Mouse (Mus musculus) midbrain, embryonic 14.5 days (tissue): Measurements from ENCODE around the gene Rhox3c. TPM values are rescaled to one million over a fixed set of nuclear protein-coding genes. Genes with fewer than 3 reads are reported as not detected.
"Not testable (repeated sequence)": the region's sequence is repeated elsewhere in the genome, so short reads cannot be mapped to it uniquely, and the experiment has no call there.

Experiments
- ATAC-seq: fragments of 200-750 bp; cut with Nextera tagmentation; 2 replicates; pipeline ENCODE4 v1.8.0; 2017; ENCODE audit warnings: moderate number of reproducible peaks, moderate library complexity; ENCODE audit not compliant: low FRiP score, low TSS enrichment
- DNase-seq: peaks from one replicate; pipeline ENCODE4 v3.0.0-alpha.2; 2015
- H3K27ac ChIP-seq: fragments of 300-500 bp; sonication (generic); replicated peaks from 2 replicates; pipeline ENCODE4 v1.5.1; 2014; ENCODE audit warnings: mild to moderate bottlenecking, low read depth, low read length, moderate library complexity
- H3K27me3 ChIP-seq: fragments of 300-500 bp; sonication (generic); 2 replicates; pipeline ENCODE4 v1.6.1; 2014; ENCODE audit warnings: low read length, control low read depth, mixed read lengths; ENCODE audit not compliant: control insufficient read depth, insufficient read depth
- H3K36me3 ChIP-seq: fragments of 300-500 bp; sonication (generic); 2 replicates; pipeline ENCODE4 v1.6.1; 2014; ENCODE audit warnings: low read length, control low read depth; ENCODE audit not compliant: control insufficient read depth, insufficient read depth
- H3K4me1 ChIP-seq: fragments of 300-500 bp; sonication (generic); 2 replicates; pipeline ENCODE4 v1.6.1; 2014; ENCODE audit warnings: mild to moderate bottlenecking, antibody characterized with exemption, low read length, control low read depth; ENCODE audit not compliant: control insufficient read depth, insufficient read depth
- H3K4me2 ChIP-seq: fragments of 300-500 bp; sonication (generic); 2 replicates; pipeline ENCODE4 v1.6.1; 2014; ENCODE audit warnings: mild to moderate bottlenecking, low read length, moderate library complexity
- H3K4me3 ChIP-seq: fragments of 300-500 bp; sonication (generic); replicated peaks from 2 replicates; pipeline ENCODE4 v1.5.1; 2014; ENCODE audit warnings: low read depth, low read length
- H3K9ac ChIP-seq: fragments of 300-500 bp; sonication (generic); replicated peaks from 2 replicates; pipeline ENCODE4 v1.6.1; 2014; ENCODE audit warnings: mild to moderate bottlenecking, low read length, moderate library complexity
- H3K9me3 ChIP-seq: fragments of 300-500 bp; sonication (generic); 2 replicates; pipeline ENCODE4 v1.6.1; 2016; ENCODE audit warnings: low read length, control low read depth, mixed read lengths; ENCODE audit not compliant: control insufficient read depth
- WGBS: fragments of 180-500 bp; shearing (Covaris S2); extraction: QIAGEN DNeasy Blood & Tissue Kit; methylation state at CpG from one replicate; pipeline ENCODE4 v1.1.7; 2014; 5-methylcytosine and 5-hydroxymethylcytosine counted together
- polyA plus RNA-seq: library from polyadenylated mRNA; unstranded; fragments of >200 nt; fragmentation: Nextera tagmentation; extraction: Ambion mirVana; gene quantifications from 2 replicates; pipeline ENCODE4 v1.2.1, GENCODE M21; 2014

Rhox3c gene
- polyA plus RNA-seq = not detected in 2 replicates

- H3K9me3 ChIP-seq, H3K27me3 ChIP-seq, H3K4me3 ChIP-seq, DNase-seq, ATAC-seq, H3K4me1 ChIP-seq, H3K27ac ChIP-seq, H3K36me3 ChIP-seq, H3K9ac ChIP-seq, H3K4me2 ChIP-seq: not testable (repeated sequence)
- WGBS = 89% methylated on average over 3 of the region's 4 CpGs
Observed at GRCm38 (mm10) chrX:37458285-37458684, at the start of gene Rhox3c. TSS of gene Rhox3c (plus strand) at chrX:37458585.

GRCm38 (mm10) chrX:37411767-37412166 lies 46.6 kb upstream of the Rhox3c start, which contains the start of gene Rhox2b:
TSS of gene Rhox2b (plus strand) at chrX:37412067.
- not testable (repeated sequence) for H3K4me2 ChIP-seq, DNase-seq, H3K27ac ChIP-seq, H3K4me3 ChIP-seq, H3K36me3 ChIP-seq, ATAC-seq, H3K4me1 ChIP-seq, H3K9ac ChIP-seq, H3K9me3 ChIP-seq, H3K27me3 ChIP-seq
- WGBS = no CpG with 5 or more reads among the region's 9 CpGs

- not testable (repeated sequence) for H3K36me3 ChIP-seq, H3K27me3 ChIP-seq, H3K27ac ChIP-seq, H3K4me1 ChIP-seq, H3K4me3 ChIP-seq, ATAC-seq, H3K9me3 ChIP-seq, DNase-seq, H3K4me2 ChIP-seq, H3K9ac ChIP-seq
- WGBS = 93% methylated on average over 14 of the region's 15 CpGs
Observed at GRCm38 (mm10) chrX:37432194-37432593, 26.2 kb upstream of the Rhox3c start, which contains the start of gene Rhox4b. TSS of gene Rhox4b (plus strand) at chrX:37432494.

- H3K27me3 ChIP-seq, DNase-seq, H3K4me3 ChIP-seq, H3K36me3 ChIP-seq, H3K9ac ChIP-seq, H3K4me1 ChIP-seq, ATAC-seq, H3K27ac ChIP-seq, H3K4me2 ChIP-seq, H3K9me3 ChIP-seq: not testable (repeated sequence)
- 98% methylated on average over 6 of the region's 10 CpGs for WGBS
Observed at GRCm38 (mm10) chrX:37453380-37453779, 5.0 kb upstream of the Rhox3c start, which contains the start of gene Rhox2c. TSS of gene Rhox2c (plus strand) at chrX:37453680.

- not testable (repeated sequence) for H3K9ac ChIP-seq, DNase-seq, H3K27ac ChIP-seq, ATAC-seq, H3K4me1 ChIP-seq, H3K4me3 ChIP-seq, H3K27me3 ChIP-seq, H3K9me3 ChIP-seq, H3K4me2 ChIP-seq, H3K36me3 ChIP-seq
- 91% methylated on average over 14 of the region's 14 CpGs for WGBS
Observed at GRCm38 (mm10) chrX:37480037-37480436, 21.7 kb downstream of the Rhox3c start, which contains the start of gene Rhox4c. TSS of gene Rhox4c (plus strand) at chrX:37480337.

- not testable (repeated sequence) for H3K4me3 ChIP-seq, H3K36me3 ChIP-seq, DNase-seq, H3K9me3 ChIP-seq, H3K9ac ChIP-seq, H3K4me2 ChIP-seq, H3K4me1 ChIP-seq, H3K27ac ChIP-seq, ATAC-seq, H3K27me3 ChIP-seq
- 96% methylated on average over 14 of the region's 18 CpGs for WGBS
Observed at GRCm38 (mm10) chrX:37514059-37514458, 55.7 kb downstream of the Rhox3c start, which contains the start of gene Rhox4d. TSS of gene Rhox4d (plus strand) at chrX:37514359.

Other genes with a start within 250 kb of the Rhox3c start
- not detected in 2 replicates for gene Gm9, start 247.5 kb upstream of the Rhox3c start, polyA plus RNA-seq
- not detected in 2 replicates for gene Rhox1, start 236.3 kb upstream of the Rhox3c start, polyA plus RNA-seq
- not detected in 2 replicates for gene Rhox2a, start 213.6 kb upstream of the Rhox3c start, polyA plus RNA-seq
- not detected in 2 replicates for gene Rhox3a, start 208.7 kb upstream of the Rhox3c start, polyA plus RNA-seq
- gene Rhox4a, start 193.2 kb upstream of the Rhox3c start, polyA plus RNA-seq = not detected in 2 replicates
- not detected in 2 replicates for gene Rhox3a2, start 78.6 kb upstream of the Rhox3c start, polyA plus RNA-seq
- not detected in 2 replicates for gene Rhox4a2, start 67.7 kb upstream of the Rhox3c start, polyA plus RNA-seq
- gene Rhox2b, start 46.5 kb upstream of the Rhox3c start, polyA plus RNA-seq = not detected in 2 replicates
- gene Rhox4b, start 26.1 kb upstream of the Rhox3c start, polyA plus RNA-seq = not detected in 2 replicates
- not detected in 2 replicates for gene Rhox2c, start 4.9 kb upstream of the Rhox3c start, polyA plus RNA-seq
- gene Rhox4c, start 21.8 kb downstream of the Rhox3c start, polyA plus RNA-seq = not detected in 2 replicates
- not detected in 2 replicates for gene Rhox2d, start 34.8 kb downstream of the Rhox3c start, polyA plus RNA-seq
- not detected in 2 replicates for gene Rhox4d, start 55.8 kb downstream of the Rhox3c start, polyA plus RNA-seq
- gene Rhox2e, start 71.9 kb downstream of the Rhox3c start, polyA plus RNA-seq = not detected in 2 replicates
- not detected in 2 replicates for gene Rhox3e, start 83.4 kb downstream of the Rhox3c start, polyA plus RNA-seq
- not detected in 2 replicates for gene Rhox4e, start 98.8 kb downstream of the Rhox3c start, polyA plus RNA-seq
- gene Rhox2f, start 112.8 kb downstream of the Rhox3c start, polyA plus RNA-seq = not detected in 2 replicates
- gene Rhox3f, start 122.4 kb downstream of the Rhox3c start, polyA plus RNA-seq = not detected in 2 replicates
- not detected in 2 replicates for gene Rhox4f, start 149.1 kb downstream of the Rhox3c start, polyA plus RNA-seq
- not detected in 2 replicates for gene Rhox3g, start 170.0 kb downstream of the Rhox3c start, polyA plus RNA-seq
- gene Rhox2g, start 184.9 kb downstream of the Rhox3c start, polyA plus RNA-seq = not detected in 2 replicates
- not detected in 2 replicates for gene Rhox4g, start 192.7 kb downstream of the Rhox3c start, polyA plus RNA-seq
- gene Rhox3h, start 210.2 kb downstream of the Rhox3c start, polyA plus RNA-seq = not detected in 2 replicates
- not detected in 2 replicates for gene Rhox2h, start 214.7 kb downstream of the Rhox3c start, polyA plus RNA-seq